Mouse (Mus musculus): ENCODE measurements around the gene Stap1.

The Stap1 gene

GRCm38 (mm10) chr5:86129828-86130227 is 58.3 kb downstream of the Stap1 start:
- no peak for DNase-seq (ENCODE audit: low spot score)

Measured in left cerebral cortex, adult 11 months (tissue).